Mouse (Mus musculus) kidney, adult 9 months (tissue): ENCODE measurements around the gene Padi4.

Source experiments
- DNase-seq: peaks from one replicate; pipeline ENCODE4 v3.0.0; 2022

Gene Padi4

DNA sequence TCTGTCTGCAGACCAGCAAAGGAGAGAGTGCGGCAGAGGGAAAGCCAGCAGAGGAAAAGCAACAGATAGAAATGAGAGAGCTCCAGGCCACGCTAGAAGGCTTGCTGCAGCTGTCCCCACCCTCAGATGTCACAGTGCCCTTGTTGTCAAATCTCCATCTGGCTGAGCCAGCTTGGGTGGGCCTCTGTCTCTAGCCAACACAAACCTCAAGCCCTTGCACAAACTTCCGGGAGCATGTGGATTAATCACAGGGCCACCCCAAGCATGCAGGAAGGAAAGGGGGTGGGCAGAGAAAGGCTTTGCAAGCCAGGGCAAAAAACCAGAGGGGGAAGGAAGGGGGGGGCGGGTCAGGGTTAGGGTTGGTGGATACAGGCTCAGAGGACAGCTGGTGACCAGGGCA is 13.4 kb upstream of the Padi4 start:
- DNase-seq, result peak; percentile 32

GRCm38 (mm10) chr4:140785217-140785616 is 11.2 kb upstream of the Padi4 start:
- DNase-seq, result no peak

DNA sequence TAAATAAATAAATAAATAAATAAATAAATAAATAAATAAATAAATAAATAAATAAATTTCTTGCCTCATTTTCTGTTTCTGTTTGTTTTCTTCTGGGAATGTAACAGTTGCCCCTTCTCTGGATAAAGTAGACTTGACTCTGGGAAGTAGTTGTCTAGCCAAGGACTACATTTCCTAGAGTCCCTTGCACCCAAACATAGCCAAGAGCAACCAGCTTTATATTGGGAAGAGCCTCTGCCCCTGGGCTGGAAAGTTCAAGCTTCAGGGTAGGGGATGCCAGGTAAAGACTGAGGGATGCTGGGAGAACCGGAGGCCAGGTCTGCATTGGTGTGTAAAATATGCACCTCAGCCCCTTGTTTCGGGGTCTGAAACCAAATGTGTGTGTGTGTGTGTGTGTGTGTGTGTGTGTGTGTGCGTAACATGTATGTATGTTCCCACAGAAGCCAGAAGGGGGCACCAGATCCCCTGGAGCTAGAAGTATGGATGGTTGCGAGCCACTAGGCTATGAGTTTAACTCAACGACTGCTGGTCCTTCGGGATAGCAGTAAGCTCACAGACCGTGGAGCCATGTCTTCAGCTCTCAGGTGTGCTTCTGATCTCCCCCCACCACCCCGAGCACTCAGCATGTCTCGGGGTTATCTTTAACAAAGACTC is 10.4 kb upstream of the Padi4 start:
- no peak for DNase-seq

DNA sequence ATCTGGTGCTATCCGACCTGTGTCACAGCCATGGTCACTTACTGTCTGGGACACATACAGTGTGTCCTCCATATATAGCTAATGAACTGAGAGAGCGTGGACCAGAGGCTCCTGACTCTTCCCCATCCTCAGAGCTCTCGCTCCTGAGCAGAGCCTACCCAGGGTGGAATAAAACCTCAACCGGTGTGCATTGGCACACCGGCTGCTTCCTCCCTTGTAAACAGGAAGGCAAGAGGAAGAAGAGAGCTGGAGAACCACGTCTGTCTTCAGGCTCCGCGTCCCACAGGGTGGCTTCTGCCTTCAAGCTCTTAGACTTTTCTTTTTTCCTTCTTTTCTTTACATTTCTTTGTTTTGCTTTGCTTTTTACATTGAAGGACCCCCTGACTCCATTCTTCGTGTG is 8.8 kb upstream of the Padi4 start:
- DNase-seq, result no peak

- DNase-seq, result no peak
Observed at GRCm38 (mm10) chr4:140780507-140780906, 6.5 kb upstream of the Padi4 start.

- no peak for DNase-seq
Observed at GRCm38 (mm10) chr4:140779803-140780397, 5.9 kb upstream of the Padi4 start.

DNA sequence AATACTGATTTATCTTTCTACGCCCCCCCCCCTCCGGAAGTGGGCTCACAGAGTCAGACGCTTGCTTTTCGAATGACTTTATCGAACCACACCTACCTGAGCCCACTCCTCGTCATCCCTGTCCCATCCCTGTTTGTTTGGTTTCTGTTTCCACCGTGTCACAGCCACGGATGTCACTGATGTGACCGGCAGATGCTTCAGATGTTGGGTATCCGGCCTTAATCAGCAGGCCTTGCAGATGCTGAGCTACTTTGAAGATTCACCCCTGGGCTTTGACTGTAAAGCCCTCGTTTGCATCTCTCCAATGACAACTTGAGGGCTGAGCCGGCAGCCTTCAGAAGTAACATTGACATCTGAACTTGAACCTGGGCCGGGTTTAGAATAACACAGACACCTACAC is 2.6 kb upstream of the Padi4 start:
- DNase-seq, result no peak

- DNase-seq, result no peak
Observed at GRCm38 (mm10) chr4:140775876-140776275, 1.8 kb upstream of the Padi4 start.

DNA sequence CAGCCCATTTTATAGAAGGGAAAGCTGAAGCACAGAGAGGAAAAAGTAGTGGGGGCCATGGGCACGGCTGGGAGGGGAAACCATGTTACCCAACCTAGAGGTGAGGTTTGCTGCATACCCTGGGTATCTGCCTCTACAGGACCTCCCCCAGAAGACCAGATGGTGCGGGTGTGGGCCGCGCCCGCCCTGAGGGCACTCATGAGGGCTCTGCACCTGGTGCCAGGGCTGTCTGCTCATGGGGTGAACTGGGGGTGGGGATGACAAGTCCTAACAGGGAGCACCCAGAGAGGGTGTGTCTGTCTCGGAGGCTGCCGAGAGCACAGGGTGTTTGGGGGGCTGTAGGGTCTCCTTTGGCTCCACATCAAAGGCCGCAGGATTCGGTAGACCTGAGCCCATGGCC is 857 bp upstream of the Padi4 start:
- DNase-seq, result no peak

GRCm38 (mm10) chr4:140771091-140771490 is 2.9 kb downstream of the Padi4 start:
- no peak for DNase-seq

DNA sequence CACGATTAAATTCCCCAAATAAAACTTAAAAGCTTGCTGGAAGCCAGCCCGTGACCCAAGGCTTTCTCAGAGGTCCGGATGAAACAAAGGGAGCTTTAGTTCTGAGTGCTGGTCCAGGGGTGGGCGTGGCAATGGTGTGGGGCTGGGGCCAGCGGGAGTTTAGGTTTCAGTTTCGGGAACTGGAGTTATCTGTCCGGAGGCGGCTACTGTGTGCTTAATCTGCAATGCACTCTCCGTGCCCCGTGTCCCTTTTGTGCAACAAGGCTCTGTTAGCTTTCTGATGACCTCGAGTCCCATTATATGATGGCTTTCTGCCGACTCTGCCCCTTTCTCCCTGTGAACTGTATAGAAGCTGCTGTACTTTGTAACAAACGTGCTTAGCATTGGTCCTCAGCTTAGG is 3.6 kb downstream of the Padi4 start:
- DNase-seq, result peak; percentile 17

DNA sequence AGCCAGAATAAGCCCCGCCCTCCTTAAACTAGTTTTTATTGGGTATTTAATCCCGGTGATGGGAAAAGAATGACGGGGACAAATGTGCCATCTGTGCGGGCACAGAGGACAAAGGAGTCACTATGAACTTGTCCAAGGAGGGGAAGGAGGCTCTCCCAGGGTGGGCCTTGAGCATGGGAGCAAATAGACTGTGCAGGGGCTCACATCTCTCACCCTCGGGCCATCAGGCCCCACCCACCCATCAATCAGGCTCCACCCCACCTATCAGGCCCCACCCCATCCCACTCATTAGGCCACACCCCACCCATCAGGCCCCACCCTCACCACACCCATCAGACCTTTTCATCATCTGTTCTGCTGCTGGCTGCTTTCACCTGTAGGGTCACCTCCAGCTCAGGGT is 5.1 kb downstream of the Padi4 start:
- DNase-seq, result no peak

GRCm38 (mm10) chr4:140765936-140766335 is 8.1 kb downstream of the Padi4 start:
- DNase-seq, result no peak

DNA sequence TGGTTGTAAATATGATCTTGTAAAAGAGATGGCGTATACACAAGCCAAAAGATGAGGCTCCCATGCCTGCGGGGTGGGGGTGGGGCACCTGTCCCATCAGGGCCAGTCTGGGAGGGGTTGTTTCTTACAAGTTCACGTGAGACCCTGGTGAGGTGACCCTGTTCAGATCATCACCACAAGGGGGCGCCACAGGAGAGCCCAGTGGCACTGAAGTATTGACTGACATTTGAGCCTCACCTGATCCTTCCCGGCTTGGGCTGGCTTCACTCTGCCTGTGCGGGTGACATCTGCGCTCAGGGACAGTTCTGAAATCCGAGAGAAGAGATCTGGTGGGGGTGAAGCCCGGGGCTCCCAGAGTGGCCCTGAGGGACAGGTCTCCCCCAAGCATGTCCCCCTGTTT is 10.9 kb downstream of the Padi4 start:
- peak; percentile 48 for DNase-seq

- no peak for DNase-seq
Observed at GRCm38 (mm10) chr4:140761601-140762000, 12.4 kb downstream of the Padi4 start.

- no peak for DNase-seq
Observed at GRCm38 (mm10) chr4:140755811-140756210, 18.2 kb downstream of the Padi4 start.

GRCm38 (mm10) chr4:140753366-140753765 is 20.7 kb downstream of the Padi4 start:
- DNase-seq, result no peak

- DNase-seq, result peak; percentile 57
Observed at GRCm38 (mm10) chr4:140750328-140750727, 23.7 kb downstream of the Padi4 start.

- DNase-seq, result no peak
Observed at GRCm38 (mm10) chr4:140747978-140748377, 26.1 kb downstream of the Padi4 start.

GRCm38 (mm10) chr4:140744654-140745053 is 29.4 kb downstream of the Padi4 start:
- peak; percentile 17 for DNase-seq

DNA sequence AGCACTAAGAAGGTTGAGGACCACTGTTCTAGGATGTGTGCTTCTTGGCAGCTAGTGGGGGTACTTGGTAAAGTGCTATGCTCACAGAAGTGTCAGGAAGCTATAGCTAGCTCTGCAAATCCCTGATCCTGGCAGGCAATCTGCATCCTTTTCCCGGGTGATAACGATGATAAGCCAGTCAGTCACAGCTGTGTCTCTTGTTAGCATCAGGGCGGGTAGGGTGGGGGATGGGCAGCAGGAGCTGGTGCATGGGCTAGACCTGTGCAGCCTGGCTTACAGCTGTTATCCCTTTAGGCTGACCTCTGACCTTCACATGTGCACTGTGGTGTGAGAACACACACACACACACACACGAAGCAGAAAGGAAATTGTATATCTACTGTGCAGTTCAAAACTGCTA is 30.9 kb downstream of the Padi4 start:
- DNase-seq, result no peak

GRCm38 (mm10) chr4:140742543-140742942 is 31.5 kb downstream of the Padi4 start, which contains the start of gene Padi6:
TSS of gene Padi6 (minus strand) at chr4:140742643.
- DNase-seq, result no peak

DNA sequence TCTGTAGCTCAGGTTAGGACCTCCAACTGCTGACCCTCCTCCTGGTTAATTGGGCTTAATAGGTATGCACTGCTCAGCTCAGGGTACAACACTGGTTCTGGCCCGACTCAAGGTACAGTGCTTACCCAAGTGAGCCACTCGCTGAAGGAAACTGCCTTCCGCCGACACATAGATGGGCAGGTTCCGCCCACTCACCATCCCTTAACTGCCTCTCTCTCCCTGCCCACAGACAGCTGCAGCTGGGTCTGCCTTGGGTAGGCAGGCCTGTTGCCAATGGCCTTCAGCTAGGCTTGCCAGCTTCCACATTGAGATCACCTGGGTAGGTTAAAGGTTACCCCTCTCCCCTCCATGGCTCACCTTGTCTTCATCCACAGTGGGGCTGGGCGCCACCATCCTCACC is 32.6 kb downstream of the Padi4 start:
- DNase-seq, result no peak

GRCm38 (mm10) chr4:140740655-140741054 is 33.4 kb downstream of the Padi4 start:
- no peak for DNase-seq

DNA sequence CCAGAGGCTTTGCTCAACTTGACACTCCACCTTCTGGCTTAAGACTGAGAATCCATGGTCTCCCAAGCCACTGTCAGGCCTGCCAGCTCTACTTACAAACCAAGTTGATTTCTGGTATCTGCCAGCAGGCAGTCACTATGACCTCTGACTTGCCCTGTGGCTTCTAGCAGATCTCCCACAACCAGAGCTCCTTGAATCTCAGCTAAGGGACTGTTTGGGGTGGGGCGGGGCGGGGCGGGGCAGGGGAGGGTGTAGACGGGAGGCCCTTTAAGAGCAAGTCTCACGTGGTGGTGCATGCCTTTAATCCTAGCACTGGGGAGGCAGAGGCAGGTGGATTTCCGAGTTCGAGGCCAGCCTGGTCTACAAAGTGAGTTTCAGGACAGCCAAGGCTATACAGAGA is 41.2 kb downstream of the Padi4 start:
- no peak for DNase-seq
